Mouse (Mus musculus) CD4-positive helper T cell, adult 2 months (primary cell): ENCODE results near the gene Ppp2ca.
A peak's percentile ranks its signal among the peaks of the same experiment; 100 is the strongest.
"Not testable (repeated sequence)": the region's sequence is repeated elsewhere in the genome, so short reads cannot be mapped to it uniquely, and the experiment has no call there.

Experiments
- DNase-seq: peaks from one replicate; pipeline ENCODE4 v3.0.0-alpha.2; 2012; ENCODE audit warnings: low read depth, missing footprints, low spot score

Ppp2ca gene

DNA sequence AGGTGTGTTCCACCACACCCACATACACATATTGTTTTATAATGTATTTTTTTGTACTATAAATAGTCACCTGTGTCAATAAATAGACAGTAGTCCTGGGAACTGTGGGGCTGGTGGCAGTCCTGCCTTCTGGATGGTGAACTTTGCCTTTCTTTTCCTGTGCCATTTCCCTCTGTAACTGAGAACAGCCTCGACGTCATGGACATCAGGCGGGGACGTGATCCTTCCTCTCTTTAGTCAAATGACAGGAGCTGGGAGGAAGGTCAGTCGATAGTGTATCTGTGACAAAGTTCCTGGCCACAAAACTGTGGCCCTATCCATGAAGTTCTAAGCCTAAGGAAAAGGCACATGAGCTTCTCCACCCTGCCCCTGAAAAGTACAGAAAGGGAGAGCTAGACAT is 3.9 kb upstream of the Ppp2ca start:
- DNase-seq, result no peak

DNA sequence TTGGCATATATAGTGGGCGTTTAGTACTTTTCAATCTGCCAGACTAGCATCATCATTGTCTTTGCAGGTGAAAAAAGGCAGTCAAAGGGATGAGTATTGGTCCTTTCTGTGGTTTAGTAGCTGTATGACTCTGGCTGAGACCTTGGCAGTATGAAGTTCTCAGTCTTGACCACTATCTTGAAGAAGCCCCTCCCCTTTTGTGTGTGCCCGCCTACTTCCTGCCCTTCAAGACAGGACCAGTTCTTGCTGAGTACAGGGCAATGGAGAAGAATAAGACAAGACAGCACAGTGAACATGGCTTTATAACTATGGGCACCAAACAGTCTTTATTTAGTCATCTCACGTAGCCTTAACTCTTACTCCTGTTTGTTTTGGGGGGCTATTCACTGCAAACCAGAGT is 1.5 kb upstream of the Ppp2ca start:
- DNase-seq, result no peak

DNA sequence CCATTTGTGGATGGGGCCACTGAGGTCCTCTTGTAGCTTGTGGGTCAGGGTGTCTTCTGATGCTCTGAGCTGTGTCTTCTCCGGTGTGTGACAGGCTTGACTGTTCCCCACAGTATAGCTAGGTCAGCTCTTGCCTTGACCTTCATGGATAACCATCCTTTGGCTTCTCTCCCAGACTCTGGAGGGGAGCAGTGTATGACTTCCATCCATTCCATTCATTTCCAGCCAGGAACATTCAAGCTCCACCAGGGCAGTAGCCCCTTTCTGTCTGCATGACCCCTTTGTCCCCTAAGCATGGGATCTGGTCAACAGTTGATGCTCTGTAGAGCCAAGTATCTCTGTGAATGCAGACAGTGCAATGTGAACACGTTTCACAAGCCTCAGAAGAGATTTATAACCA is 885 bp upstream of the Ppp2ca start:
- DNase-seq, result no peak

DNA sequence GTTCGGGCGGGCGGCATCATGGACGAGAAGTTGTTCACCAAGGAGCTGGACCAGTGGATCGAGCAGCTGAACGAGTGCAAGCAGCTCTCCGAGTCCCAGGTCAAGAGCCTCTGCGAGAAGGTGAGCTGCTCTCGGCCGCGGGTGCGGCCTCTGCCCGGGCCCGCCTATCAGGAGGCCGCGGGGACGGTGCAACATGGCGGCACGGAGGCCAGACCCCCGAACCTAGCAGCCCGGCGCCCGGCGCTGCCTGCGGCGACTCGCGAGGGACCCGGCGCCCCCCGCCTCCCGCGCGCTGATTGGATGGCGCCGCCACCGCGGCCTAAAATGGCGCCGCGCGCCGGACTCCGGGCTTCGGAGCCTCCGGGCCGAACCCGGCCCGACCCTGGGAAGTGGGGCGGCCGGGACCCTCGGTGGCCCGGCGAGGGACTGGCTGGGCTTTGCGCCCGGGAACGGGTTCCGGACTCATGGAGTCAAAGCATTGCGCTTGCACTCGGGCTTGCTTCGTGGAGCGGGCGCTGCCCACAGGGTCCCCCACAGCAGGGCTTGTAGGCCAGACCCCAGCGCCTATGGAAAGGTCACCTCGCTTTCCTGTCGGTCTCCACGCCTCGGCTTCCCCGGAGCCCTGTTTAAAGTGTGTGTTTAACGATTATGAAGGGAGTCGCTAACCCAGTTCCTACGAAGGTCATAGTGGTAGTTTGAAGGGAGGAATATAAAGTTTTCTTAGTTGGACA is 715 bp downstream of the Ppp2ca start:
- peak; percentile 80 for DNase-seq

DNA sequence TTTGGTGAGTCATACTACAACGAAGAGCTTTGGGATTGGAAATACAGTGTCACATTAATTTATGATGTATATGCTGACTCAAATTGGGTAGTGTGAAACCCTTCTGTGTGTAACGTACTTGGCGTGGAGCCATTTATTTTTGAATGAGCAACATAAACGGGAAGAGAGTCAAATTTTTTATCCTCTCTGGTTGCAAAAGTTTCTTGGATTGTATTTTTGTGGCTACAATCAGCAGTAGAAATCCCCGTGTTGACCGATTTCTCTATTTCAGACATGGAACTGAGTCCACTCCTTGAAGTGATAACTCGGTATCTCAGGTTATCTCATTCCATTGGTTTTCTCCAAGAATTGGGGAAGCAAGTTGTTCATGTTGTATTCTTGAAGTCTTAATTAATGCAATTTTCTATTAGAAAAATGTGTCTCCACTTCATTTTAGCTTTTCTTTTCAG is 1.3 kb downstream of the Ppp2ca start:
- DNase-seq, result peak; percentile 69

DNA sequence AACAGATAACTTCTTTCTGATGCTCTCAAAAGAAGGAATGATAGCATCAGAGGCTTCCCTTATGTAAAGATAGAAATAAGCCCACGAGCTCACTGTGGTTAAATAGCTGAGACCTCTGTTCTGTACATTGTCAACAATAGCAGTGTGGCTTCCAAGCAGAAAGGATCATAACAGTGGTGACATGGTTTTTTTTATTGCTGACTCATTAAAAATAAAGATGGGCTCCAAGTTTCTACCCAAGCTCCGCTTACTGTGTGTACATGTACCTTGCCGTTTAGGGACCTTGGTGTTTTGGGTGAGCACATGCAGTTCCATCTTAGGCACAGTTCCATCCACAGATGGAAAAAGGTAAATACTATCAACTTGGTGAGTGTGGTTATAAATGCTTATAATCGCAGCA is 4.5 kb downstream of the Ppp2ca start:
- DNase-seq, result no peak

DNA sequence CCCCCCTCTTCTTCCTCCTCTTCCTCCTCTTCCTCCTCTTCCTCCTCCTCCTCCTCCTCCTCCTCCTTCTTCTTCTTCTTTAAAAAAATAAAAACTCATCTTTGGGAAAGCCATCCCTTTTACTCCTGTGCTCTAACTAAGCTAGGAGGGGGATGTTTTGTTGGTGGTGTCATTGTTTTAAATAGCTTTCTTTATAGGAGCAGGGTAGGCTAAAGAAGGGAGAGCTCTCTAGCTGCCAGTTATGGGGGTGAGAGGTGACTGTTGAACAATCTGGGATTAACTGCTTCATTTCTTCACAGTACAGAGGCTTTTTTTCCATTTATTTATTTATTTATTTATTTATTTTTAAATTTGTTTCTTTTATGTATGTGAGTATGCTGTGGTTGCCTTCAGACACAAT is 7.0 kb downstream of the Ppp2ca start:
- DNase-seq, result no peak

DNA sequence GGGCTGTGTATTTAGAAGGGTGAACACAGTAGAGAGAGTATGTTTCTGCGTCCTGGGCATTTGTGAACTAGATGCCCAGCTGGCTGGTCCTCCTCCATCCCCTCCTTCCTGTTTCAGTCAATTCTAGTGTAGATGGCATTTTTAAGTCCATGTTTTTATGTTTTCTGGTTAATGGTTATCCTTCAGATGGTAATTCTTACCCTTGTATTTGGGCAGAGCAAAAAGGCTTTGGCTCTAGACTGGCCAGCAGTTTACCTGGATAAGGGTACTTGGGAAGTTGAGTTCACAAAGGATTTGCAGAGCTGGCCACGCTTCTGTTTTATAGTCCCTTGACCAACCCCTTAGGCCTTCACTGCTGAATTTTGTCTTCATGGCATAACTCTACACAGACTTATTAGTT is 7.6 kb downstream of the Ppp2ca start:
- no peak for DNase-seq

DNA sequence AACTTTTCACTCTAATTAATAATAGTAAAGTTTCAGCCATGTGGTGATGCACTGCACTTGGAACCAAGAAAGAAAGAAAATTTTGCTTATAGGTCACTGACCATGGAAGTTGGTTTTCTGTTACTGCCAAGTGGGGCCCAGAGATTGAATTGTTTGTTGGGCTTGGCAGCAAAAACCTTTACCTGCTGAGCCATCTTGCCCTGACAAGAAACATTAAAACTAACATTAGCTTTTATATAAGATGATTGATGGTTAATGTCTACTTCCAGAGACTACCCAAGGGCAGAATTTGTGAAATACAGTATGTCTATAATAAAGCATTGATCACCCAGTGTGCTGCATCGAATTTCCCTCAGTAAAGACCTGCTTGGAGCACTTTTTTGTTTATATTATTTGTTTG is 8.0 kb downstream of the Ppp2ca start:
- DNase-seq, result no peak

DNA sequence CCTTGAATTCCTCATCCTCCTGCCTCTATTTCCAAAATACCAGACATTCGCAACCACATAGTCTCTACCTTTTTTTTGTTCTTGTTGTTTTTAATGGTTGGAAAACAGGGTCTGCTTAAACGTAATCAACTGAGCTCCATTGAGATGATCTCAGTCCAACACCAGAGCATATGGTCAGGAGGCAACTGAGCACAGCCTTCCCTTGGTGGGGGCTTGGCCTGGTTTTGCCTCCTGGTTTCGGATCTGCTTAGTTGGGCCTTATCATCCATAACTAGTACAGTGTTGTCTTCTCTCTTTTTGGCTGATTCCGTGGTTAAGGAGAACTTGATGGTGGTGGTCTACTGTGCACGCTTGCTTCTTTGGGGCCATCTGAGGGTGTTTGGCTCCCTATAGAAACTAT is 10.3 kb downstream of the Ppp2ca start:
- no peak for DNase-seq

DNA sequence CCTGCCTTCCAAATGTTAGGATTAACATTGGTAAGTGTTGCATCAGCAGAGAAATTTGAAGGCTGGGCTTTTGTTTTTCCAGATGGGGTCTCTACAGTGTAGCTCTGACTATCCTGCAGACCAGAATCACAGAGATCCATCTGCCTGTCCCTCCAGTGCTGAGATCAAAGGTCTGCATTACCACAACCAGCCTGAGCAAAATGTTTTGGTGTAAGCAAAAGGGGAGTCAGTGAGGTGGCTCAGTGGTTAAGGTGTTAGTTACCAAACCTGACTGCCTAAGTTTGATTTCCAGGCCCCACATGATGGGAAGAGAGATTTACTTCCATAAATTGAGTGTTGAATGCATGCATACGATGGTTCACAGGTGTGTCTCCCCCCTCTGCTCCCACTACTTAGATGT is 10.9 kb downstream of the Ppp2ca start:
- DNase-seq, result peak; percentile 38

DNA sequence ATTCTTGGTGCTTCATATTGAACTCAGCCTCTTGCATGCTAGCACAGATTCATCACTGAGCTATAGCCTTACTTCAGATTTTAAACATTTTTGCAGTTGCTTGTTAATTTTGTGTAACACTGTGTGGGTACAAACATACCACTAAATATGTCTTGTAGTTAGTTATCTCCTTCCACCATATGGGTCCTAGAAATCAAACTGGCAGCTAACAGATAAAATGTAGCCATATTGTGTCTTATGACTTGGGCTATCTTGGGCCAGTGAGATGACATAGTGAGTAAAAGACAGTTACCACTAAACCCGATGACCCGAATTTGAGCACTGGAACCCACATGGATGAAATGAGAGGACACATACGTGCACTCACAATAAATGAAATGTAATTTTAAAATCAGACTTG is 17.0 kb downstream of the Ppp2ca start:
- no peak for DNase-seq

DNA sequence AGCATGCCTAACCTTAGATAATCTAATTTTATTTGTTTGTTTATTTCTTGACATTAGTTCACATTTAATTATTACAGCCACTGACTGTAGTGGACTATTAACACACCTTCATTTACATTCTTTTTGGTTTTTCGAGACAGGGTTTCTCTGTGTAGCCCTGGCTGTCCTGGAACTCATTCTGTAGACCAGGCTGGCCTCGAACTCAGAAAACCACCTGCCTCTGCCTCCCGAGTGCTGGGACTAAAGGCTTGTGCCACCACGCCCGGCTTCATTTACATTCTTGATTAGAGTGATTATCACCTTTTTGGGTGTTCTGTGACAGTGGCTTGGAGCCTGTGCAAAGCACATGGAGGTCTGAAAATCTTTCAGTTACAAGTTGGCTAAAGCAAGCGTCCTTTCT is 17.6 kb downstream of the Ppp2ca start:
- DNase-seq, result not testable (repeated sequence)

DNA sequence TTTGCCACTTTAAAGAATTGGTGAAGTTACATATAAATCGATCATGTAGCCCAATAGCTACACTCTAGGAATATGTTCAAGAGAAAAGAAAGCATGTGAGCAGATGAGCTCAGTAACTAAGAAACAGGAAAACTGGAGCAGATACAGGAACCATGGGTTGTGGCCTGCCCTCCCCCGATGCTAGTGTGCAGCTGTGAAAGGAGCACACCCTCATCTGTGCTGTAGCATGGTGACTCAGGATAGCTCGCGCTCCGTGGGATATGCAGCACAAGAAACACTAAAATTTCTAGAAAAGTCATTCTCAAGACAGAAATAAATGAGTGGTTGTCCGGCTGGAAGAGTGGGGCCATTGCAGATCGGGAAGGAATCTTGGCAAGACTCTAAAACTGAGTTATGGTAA is 18.7 kb downstream of the Ppp2ca start:
- DNase-seq, result no peak

DNA sequence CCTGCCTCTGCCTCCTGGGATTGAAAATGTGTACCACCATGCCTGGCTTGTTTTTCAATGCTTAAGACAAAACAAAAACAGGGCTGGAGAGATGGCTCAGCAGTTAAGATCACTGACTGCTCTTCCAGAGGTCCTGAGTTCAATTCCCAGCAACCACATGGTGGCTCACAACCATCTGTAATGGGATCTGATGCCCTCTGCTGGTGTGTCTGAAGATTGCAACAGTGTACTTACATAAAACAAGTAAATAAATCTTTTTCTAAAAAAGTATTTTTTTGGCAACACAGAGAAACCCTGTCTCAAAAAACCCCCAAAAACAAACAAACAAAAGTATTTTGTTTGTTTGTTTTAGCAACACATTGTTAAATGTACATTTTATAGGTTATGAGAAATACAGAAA is 21.9 kb downstream of the Ppp2ca start:
- DNase-seq, result not testable (repeated sequence)

DNA sequence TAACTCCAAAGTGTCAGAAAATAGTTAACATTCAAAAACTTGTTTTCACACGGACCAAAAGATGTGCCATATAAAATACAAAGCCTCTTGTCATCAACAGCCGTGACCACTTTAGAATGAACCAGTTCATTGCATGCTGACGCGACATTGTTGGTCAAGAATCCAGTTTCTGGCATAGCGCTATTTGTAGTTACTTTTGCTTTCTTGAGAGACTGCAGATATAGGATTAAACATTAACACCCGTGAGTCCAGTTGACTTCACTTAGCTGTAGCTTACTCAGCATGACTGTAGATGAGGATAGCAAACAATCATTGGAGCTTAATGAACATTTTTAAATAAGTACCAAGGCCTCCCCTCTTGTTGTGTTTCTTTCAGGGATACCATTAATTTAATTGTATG is 23.6 kb downstream of the Ppp2ca start:
- DNase-seq, result no peak

DNA sequence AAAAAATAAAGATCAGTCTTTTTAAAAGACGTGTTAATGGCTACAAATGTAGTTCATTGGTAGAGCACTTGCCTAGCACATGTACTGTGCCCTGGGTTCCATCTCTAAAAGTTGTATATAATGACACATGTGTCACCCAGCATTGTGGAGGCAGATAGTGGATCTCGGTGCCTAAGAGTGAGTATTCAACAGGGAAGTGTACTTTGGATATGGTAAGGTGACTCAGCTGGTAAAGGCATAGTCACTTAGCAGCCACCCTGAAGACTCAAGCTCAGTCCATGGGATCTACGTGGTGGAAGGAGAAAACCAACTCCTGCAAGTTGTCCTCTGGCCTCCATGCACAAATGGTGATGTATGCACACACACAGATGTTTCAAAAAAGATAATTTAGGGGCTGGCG is 26.0 kb downstream of the Ppp2ca start:
- DNase-seq, result no peak

DNA sequence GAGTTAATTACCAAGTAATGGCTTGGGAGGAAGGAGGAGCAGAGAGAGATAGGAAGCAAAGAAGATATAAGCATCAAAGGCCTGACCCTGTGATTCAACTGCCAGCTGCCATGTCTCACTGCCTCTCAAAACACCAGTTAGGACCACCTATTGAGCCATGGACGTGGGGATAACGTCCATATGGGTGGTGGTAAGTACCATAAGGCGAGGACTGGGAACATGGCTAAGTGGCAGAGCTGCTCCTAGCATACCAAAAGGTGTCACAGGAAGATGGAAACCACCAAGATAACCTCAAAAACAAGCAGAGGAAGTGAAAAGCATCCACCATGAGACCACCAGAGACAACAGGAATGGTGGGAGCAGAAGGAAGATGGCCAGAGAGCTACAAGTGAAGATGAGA is 28.7 kb downstream of the Ppp2ca start:
- no peak for DNase-seq

DNA sequence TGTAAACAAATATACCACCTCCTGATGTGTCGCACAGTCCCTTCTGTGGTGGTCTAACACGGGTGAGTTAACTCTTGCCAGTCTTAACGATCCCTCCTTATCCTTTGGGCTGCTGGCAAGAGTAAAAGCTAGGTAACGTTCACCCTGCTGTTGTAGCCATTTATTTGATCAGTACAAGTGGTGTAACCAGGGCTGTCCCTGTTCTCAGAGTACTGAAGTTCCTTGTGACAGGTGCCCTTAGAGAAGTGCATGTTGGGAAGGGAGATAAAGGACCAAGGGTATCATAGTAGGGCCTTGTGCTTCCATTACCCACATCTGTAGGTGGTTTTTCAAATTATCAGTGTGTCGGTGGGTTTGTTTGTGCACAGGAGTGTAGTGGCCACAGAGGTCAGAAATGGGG is 29.3 kb downstream of the Ppp2ca start:
- no peak for DNase-seq

DNA sequence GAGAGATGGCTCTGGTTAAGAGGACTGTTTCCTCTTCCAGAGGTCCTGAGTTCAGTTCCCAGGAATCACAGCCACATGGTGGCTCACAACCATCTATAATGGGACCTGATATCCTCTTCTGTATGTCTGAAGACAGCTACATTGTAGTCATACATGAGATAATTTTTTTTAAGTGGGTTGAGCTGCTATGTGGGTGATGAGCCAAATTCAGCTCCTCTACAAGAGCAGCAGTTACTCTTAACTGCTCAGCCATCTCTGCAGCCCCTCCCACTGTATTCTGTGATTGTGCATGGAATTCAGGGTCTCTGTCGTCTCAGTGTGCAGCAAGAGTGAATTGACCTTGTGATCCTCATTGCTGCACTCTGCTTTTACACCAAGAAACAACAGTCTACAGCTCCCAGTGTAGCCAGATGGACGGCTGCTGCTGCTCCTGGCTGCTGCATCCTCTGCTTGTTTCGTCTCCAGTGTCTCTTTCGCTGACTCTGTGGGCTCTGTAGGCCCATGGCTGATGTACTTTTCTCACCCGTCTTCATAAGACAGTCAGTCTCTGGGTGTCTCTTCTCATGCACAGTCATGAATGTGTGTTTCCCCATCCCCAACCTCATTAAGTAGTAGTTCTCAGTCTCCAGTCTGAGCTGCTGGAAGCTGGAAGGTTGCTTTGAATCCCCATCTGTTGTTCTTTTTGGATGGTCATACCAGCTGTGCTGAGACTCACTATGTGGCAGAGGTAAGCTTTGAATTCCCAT is 30.0 kb downstream of the Ppp2ca start:
- no peak for DNase-seq

DNA sequence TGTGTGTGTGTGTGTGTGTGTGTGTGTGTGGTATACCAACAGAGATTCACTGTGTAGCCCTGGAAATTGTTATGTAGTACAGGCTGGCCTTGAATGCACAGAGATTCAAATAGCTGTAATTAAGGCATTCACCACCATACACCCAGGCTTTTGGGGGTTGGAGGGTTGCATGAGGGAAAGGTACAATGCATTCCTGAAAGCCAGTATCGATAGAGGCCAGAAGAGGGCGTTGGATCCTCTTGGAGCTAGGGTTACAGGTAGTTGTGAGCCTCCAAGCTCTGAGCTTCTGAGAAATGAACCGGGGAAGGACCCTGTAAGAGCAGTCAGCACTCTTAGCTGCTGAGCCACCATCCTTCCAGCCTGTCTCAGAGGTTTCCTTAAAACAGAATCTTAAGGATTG is 30.7 kb downstream of the Ppp2ca start:
- DNase-seq, result no peak

DNA sequence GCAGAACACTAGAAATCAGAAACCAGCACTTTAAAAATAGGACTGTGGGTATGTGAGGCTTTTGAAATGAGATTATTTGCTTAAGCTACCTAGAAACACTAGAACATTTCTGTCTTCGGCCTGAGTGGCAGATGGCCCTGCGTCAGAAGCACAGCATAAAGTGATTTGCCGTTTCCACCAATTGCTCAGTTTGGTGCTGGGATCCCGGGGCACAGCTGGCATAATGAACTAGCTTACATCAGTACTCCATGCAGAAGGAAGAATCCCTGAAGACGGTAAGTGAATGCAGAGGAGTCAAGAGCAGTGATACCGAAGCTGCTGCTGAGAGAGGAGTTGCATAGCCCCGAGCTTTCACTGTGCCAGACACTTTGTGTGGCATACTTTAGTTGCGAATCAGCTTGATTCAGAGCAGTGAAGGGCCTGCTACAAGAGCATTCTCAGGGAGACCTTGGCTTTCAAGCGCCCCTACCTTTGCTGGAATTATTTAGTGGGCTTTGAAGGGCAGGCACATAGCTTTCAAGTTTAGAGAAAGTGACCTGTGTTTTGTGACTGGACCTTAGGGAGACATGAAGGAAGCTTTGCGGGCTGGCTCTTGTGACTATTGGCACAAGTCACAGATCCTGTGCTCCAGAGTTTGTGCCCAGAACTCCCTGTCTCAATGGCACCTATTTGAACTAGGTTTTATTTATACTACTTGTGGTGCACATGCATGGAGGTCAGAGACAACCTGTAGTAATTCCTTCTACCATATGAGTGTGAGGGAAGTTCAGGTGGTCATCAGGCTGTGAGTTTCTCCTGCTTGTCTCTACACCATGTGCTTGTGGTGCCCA is 31.4 kb downstream of the Ppp2ca start:
- no peak for DNase-seq
